Comparison of ENCODE assay signal across 26 mouse cellular contexts in genomic region chr13:37225834-37226233, GRCm38 (mm10).
A peak's percentile ranks its signal among the peaks of the same experiment; 100 is the strongest.
DNase-seq lines count a peak whose midpoint lies in the region; TF ChIP-seq lines count a peak whose summit lies in the region.
"Had no signal": no experiment of that assay in that cellular context is flagged by ENCODE, and none has a peak within 500 bp of the region (broad histone marks: within the 10 kb centered on the region; RNA-seq: fewer than 3 reads in every experiment).

No protein-coding gene starts in this region.

- no peak for TF ChIP-seq CTCF in layer of hippocampus, adult 2 months (conservative IDR thresholded peaks at IDR 0.05)
- no peak for TF ChIP-seq CTCF in left cerebral cortex, adult 2 months (IDR thresholded peaks at IDR 0.05)

- H3K4me3 ChIP-seq in layer of hippocampus, adult 2 months, result no peak overlapping the region
- H3K4me3 ChIP-seq in left cerebral cortex, adult 2 months, result no peak overlapping the region
- H3K4me3 ChIP-seq: embryonic facial prominence, embryonic 13.5 days; forebrain, embryonic 10.5 days; hindbrain, embryonic 13.5 days; midbrain, embryonic 13.5 days; neural tube, embryonic 13.5 days had no signal

- DNase-seq in layer of hippocampus, adult 2 months (ENCODE audit: low spot score in 2 of 2), result peak in 1 of 2 experiments; percentile 44
- no peak for DNase-seq in layer of hippocampus, adult 11-12 months (ENCODE audit: low spot score)
- no peak for DNase-seq in left cerebral cortex, adult 2 months (ENCODE audit: extremely low spot score in 1 of 2, low spot score in 2 of 2)
- no peak for DNase-seq in left cerebral cortex, postnatal 36 days (ENCODE audit: low spot score in 2 of 2)
- DNase-seq in left cerebral cortex, adult 9 months (ENCODE audit: low spot score in 2 of 2), result peak; percentile 35 to 37
- peak; percentile 81 for DNase-seq in telencephalon, adult 2 months (ENCODE audit: low read depth, low spot score)
- DNase-seq in heart, adult 11 months, result no peak
- DNase-seq: adrenal gland, postnatal 14 days; cerebellum, adult 11-12 months; cerebellum, adult 9-11 months; gastrocnemius, postnatal 25 days; heart, adult 18-20 months; heart, postnatal 4 days; kidney, adult 9 months; kidney, postnatal 10 days; liver; lung, adult 2 months; lung, postnatal 10 days; thymus, postnatal 4 days had no signal

- intact Hi-C loops in left cerebral cortex, adult 2 months (cut with DNase I), result loop anchor here (1.0 to 5.0 kb wide), 6 partner anchors 29 to 489 kb away; no protein-coding TSS in a partner anchor
- intact Hi-C loops in left cerebral cortex, postnatal 36 days (cut with DNase I), result no loop called here

- peak overlapping the region; percentile 48; the same call in 1 of the 2 replicates for H3K27ac ChIP-seq in layer of hippocampus, adult 2 months
- peak overlapping the region; percentile 54 for H3K27ac ChIP-seq in left cerebral cortex, adult 2 months
- H3K27ac ChIP-seq: embryonic facial prominence, embryonic 13.5 days; forebrain, embryonic 10.5 days; hindbrain, embryonic 13.5 days; liver, embryonic 14.5 days; macrophage; midbrain, embryonic 13.5 days; neural tube, embryonic 13.5 days had no signal

Comparison
In these comparisons a context has a peak if more than half of its experiments do, and no peak if none do; other contexts are left out.
1. DNase-seq: peak in left cerebral cortex, adult 9 months (2 of 2) and telencephalon, adult 2 months (single experiment); none in layer of hippocampus, adult 11-12 months (single experiment), left cerebral cortex, adult 2 months (0 of 2), left cerebral cortex, postnatal 36 days (0 of 2) and heart, adult 11 months (single experiment).